Mouse (Mus musculus) left cerebral cortex, adult 8-10 months (tissue): ENCODE results near the gene Sim2. TPM values are rescaled to one million over a fixed set of nuclear protein-coding genes. Genes with fewer than 3 reads are reported as not detected.

Experiments used
- DNase-seq, 2 experiments: peaks; one replicate each; pipeline ENCODE4 v3.0.0; 2022; ENCODE audit warnings: low spot score in 2 of 2
- total RNA-seq, 4 experiments: library from RNA; stranded (reverse); gene quantifications; 2 replicates each; pipeline ENCODE4 v1.2.4; 2022

Gene Sim2
- total RNA-seq, 4 experiments from 2014 or later = 0.09 to 0.25 TPM; not detected in 2

DNA sequence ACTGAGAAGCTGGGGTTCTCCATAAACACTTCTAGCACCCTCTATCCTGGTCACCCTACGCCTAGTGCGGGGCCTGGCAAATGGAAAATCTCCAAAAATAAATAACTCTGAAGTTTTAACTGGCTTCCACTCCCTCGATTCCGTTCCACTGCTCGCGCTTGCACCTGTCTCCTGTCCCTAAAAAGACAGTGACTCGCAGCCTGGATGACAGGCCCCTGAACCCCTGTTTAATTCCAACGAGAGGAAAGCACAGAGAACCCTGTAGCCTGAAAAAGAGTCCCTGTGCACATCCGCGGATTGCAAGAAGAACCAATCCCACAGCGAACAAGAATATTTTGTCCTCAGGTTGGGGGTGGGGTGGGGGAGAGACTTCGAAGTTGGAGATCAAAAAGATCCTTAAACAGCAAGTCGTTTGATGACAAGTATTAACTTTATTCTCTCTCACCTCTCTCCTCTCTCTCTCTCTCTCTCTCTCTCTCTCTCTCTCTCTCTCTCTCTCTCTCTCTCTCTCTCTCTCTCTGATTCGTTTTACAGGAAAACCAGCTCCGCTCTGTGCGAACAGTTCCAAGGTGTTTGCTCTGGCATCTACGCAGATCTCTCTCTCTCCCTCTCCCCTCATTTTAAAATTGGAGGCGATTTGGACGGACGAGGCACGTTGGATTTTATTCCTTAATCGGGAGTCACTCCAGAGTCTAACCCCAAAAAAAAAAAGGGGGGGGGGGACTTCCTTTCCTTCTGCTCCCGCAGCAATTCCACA lies 6.2 kb upstream of the Sim2 start:
- no peak for DNase-seq

DNA sequence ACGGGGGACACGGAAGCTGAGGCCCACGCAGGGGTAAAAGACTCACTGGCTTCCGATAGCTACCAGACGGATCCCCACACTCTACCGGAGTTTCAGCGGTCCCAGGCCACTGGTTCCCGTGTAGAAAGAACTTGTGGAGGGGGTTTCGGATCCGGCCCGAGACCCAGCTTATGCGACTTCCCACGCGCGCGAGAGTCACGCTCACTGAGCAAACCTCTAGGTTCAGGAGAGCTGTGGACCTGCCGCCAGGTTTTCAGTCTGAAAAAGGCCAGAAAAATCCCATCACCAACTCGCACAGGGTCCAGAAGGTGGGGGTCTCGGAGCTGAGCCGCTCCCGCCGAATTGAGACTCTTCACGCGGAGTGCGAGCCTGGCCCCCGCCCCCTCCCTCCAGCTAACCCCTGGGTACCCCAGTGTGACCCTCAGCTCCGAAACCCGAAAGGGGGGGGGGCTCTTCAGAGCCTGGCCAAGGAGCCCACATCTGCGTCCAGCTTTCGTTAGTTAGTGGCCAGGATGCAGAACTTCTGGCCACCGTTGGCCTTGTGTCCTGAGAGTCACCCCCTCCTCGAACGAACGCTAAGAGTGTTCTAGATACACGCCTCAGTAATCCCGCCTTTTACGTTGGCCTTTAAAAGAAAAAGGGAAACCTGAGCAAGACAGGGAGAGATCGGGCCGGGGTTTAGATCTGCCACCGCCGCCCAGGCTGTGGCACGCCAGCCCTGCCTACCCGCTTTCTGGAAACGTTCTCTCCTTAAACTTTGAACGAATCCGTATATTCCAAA lies 5.5 kb upstream of the Sim2 start:
- no peak for DNase-seq

DNA sequence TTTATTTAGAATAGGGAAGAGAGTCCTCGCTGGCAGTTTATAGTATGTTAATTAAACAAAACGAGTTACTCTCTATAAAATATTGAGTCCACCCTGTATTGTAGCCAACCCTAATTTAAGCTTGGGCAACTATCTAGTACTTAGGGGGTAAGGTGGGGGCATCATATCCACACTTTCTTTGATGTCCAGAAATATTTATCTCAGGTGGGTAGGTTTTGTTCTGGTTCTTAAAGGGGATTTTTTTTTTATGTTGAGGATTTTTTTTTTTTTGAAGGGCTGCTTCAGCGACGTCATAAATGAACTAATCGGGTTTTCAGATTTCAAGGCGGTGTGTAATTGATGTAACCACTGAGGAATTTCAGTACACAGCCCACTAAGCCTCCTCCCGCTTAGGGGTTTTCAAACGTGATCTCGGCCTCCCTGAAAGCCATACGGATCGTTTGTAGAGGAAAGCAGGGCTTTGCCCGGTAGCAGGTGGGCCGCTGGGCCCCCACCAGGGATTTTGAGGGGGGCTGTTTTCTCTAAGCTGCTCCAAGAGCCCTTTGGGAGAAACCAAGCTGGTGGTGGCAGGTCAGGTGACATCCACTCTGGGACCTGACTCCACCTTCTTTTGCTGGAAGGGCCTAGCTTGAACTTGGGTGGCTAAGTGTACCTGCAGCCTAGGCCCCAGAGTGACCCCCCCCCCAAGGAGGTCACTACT lies 4.7 kb upstream of the Sim2 start:
- DNase-seq = no peak

DNA sequence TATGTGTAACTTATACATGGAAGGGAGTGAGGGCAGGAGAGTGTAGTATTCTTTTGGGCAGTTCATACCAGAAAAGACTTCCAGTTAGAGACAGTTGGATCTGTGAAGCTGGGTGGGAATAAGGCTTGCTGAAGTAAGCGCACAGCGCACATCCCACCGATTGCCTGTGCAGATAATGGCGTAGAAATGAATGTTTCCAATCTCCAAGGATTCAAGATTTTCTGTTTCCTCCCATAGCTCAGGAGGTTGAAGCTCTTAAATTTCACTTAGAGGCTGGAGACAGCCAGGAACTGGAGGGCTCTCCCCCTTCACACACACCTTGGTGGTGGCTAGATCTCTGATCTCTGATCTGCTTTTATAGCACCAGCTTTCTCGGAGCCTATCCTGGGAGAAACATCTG lies 3.1 kb upstream of the Sim2 start:
- no peak for DNase-seq

DNA sequence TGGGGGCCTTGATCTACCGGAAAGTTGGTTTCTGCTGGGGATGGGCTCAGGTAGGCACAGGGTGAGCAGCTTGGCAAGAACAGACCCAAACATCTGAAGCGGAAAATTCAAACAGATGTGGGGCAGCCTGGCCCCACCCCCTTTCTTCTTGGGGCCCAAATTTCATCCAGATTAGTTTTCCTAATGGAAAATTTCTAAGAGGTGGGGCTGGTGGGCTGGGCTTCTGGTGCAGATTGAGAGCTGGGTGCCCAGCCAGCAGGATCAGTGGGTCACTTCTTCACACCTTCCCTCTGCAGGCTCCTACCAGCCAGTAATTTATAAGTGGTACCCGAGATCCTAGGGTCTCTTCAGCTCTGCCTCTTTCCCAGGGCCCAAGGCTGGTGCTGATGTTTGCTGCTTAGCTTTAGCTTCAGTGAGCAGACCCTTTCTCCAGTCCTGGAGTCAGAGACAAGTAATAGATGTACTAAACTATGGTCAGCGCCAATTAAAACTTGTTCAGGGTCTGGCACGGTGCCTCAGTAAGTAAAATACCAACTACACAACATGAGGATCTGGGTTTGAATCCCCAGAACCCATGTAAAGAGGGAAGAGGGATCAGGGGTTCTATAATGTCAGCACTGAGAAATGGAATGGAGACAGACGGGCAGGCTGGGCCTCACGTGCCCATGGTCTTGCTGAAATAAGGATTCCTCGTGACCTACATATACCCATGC lies 2.6 kb upstream of the Sim2 start:
- DNase-seq = no peak

DNA sequence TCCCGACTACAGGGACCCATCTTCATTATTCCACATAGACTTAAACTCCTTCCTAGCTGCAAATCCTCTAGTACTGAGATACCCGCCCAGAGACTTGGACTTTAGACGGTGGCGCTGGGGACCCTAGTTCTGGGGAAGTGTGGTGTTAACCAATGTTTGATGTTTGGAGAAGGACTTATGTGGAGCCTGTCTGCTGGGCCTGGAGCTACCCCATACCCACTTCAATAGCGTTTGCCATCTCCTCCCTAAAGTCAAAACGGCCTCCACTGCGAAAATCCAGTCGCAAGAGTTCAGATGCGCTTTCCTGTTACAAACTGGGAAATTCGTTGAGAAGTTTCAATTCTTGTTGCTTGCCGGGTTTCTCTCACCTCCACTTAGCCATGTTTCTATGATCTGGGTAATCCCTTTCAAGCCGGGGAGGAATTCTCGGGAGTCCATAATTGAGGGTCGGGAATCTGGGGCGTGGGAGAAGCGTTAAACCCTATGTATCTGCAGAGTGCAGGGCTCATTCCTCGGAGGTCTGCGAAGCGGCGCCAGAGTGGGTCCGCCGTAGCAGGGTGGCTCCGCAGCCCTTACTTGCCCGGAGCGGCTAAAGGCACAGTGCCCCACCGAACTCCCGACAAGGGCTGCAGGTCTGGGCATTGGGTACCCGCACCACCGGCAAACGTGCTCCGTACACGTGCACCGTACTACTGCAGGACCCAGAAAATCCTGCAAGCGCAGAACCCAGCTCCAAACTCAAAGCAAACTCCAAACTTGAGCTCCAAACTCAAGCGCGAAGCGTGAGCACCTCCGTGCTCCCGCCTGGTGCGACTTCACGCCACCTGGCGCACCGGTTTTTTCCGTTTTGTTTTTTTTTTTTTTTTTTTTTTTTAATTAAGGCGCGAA lies 1.5 kb upstream of the Sim2 start:
- no peak for DNase-seq

DNA sequence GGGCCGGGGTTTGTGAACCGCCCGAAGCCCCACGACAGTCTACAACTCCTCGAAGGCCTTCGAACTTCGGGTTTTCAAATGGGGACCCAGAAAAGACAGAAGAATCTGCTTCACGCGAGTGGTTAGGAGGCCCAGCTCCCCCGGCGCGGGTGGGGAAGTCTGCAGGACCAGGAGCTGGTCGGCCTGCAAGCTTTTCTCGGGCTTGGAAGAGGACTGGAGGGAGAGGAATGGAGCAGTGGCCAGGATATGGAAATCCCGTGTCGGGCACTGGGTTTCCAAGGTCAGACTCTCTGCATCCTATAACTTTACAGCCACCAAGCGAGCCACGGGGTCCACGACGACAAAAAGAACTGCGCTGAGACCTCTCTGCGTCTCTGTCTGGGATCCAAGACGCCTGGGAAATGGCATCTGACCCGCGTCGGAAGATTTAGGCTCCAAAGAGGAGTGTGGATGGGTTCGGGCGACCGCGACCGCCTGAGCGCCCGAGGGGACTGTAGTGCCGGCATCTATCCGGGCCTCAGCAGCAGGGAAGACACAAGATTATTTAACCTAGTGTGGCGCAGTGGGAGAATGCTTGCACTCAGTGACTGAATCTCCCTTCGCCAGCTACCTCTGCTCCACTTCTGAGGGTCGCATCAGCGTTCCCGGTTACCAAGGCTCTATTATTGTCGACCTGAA lies 744 bp upstream of the Sim2 start:
- no peak for DNase-seq

DNA sequence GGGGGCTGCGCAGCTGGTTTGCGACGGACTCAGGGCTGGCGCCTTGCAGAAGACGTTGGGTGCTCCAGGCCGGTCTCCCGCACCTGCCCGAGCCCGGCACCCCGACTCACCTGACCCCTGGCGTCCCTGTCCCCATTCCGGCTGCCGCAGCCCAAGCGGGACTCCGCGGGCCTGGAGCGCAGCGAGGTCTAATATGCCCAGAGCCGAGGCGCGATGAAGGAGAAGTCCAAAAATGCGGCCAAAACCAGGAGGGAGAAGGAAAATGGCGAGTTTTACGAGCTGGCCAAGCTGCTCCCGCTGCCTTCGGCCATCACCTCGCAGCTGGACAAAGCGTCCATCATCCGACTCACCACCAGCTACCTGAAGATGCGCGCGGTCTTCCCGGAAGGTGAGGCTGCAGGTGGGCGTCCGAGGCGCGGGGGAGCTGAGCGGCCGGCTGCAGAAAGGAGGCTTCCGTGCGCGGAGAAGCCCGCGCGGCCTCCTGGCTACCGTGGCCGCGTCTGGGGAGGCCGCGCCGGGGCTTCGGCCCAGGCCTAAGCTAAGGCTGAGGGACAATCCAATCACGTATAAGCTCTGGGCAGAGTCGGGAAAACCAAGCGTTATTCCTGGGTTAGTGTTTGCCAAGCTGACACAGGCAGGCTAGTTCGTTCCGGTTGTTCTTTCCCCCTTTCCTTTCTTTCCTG lies 1.0 kb downstream of the Sim2 start:
- no peak for DNase-seq

DNA sequence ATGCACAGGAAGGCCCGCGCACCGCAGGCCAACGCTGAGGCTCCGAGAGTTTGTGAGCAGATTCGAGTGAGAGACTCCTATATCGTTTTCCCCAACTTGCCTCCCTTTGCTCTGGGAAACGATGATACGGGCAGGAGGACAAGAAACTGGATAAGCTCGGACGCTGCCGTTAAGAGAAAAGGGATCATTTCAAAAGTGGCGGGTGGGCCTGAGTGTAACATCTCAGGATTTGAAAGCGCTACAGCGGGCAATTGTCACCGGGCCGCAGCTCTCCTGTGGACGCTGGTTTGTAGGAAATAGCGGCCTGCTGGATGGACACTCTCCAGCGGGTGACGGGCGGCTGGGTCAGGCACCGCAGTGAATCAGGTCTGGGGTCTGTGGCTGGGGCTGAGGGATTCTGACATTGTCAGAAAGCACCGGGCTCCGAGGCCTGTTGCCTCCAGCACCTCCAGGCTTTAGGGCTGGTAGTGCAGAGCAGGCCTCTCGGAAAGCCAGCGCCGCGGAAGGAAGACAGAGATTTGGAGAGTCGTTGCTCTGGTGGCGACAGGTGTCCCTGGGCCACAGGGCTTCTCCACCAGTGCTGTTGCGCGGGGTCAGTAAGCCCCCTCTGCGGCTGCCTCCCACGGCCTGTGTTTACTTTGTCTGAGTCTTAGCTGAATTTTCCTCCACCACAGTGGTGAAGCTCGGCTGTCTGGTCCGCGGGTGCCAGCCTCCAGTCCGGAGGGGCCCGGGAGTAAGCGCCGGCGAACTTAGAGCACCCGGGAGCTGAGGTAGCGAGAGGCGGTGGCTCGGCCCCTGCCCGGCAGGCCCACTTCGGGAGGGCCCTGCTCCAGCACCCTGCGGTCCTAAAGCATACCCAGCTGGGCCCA lies 2.2 kb downstream of the Sim2 start:
- no peak for DNase-seq

DNA sequence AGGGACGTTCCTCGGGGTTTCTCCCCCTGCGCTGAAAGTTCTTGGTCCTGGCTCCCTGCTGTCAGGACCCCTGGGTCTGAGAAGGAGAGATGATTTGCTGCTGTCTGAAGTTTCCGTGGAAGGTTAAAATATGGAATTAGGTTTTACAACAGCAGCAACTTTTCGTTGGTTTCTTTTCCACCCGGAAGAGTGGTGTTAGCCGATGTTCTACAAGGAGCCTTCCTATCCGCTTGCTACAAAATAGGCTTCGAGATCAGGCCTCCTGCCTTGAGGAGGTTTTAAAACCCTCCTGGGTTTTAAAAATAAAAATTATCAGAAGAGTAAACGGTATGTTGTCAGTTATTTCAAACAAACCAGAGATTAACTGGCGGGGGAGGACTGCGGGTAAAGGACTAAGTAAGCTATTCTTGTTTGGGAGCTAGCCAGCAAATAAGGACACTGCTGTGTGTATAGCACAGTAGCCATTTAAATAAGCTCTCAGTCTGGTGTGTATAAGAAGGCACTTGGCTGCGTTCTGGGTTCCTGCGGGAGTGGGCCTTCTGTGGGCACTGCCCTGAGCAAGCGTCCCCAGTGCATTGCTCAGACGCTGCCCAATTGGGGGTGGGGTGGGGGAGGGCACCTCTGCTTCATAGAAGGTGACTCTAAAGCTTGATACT lies 3.0 kb downstream of the Sim2 start:
- no peak for DNase-seq

DNA sequence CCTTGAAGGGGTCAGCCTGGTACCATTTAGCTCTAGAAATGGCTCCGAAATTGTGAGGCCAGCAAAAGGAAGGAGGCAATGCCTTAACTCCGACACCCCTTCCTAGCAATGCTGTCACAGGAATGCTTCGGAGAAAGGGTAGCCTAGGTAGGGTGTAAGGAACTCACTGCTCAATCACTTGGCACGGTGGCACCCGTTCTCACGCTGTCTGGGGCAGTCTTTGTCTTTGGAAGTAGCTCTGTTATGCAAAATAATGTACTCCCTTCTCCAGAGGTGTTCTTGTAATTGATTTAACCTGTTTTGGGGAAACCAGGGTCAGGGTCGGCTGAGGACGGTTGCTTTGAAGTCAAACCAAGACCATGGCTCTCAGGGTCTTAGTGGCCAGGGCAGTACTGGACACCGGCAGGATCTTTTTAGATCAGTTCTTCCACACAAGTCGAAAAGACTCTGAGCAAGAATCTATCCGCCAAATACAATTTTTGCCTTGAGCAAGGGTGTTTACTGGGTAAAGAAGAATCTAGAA lies 3.6 kb downstream of the Sim2 start:
- DNase-seq = no peak

DNA sequence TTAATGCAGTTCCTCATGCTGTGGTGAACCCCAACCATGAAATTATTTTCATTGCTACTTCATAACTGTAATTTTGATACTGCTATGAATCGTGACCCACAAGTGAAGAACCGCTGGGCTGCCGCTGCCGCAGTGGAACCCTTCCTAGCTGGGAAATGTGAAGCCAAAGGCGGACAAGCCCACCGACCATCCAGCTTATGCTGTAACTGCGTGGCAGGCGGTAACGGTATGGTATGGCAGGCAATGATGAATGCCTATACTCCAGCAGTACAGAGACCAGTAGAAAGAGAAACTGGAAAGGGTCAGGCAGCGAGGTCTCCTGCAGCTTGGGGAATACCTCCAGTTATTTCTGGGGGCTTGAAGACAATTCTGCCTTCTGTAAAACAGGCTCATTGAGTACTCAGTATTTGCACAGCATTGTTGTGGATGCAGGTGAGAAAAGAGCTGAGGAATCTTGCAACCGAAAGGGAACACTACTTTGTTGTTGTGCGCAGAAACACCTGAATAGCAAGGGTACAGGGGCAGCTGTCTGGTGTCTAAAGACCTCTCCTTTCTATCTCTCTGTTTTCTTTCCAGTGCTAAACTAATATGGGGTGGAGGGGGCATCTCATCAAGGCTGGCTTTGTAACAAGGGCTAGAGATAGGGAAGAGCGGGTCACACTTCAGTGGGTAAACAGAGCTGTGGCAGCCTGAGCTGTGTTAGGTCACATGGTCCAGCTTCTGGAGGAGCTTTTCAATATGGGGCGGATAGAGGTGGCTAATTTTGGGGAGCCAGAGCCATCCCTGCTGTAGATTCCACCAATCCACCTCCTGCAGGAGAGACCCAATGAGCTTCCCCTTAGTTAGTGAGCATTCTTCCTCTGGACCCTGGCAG lies 4.3 kb downstream of the Sim2 start:
- DNase-seq = no peak

DNA sequence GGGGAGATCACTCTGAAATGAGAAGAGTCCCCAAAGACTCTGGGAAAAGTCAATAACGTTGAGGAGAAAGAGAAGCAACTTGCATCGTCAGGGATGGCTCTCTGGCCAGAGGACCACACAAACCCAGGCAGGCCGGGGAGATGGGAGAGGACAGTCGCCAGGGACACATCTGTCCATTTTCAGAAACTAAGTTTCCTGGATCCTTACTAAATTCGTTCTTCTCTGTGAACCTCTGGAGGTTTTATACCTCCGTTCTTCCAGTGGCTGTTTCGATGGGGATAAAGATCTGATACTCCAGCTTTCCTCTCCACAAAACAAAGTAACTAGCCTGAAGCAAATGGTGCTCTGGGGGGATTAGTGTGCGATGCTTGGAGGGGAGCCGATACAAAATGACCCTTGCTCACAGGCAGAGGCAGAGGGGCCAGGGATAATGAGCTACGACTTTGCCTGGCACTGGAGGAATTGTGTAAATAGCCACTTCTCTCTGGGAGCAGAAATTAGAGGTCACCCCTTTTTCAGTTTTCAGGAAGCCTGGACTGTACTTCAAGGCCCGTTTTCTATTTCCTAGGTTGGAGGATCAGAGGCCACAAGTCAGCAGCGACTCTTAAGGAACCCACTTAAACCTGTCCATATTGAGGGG lies 7.9 kb downstream of the Sim2 start:
- no peak for DNase-seq

DNA sequence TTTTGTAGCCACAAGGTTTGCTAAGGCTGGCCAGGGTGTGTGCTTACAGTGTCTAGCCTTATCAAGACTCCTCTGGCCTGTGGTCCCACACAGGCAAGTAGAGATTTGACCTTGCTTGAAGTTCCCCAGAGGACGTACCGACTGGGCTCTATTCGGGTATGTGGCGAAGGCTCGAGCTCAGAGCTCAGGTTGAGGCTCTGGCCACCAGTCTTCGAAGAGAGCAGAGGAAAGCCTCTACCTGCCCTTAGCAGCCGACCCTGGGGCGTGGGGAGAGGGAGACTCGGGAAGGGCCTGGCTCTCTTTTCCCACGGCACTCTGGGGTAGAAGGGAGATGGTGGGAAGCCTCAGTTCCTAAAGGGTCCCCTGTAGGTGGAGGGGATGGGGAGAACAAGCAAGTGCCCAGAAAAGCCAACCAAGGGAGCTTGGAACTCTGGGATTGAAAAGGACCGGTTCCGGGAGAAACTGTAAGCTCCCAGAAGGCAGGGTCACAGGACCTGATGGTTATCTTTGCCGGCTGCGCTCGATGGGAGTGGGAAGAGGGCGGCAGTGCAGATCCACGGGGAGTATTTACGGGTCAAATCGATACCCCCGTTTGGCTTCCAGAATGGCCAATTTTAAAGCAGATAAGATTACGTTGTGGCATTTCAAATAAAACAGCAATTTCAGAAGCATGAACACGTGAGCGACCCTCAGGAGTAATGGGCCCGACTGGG lies 8.6 kb downstream of the Sim2 start:
- no peak for DNase-seq

DNA sequence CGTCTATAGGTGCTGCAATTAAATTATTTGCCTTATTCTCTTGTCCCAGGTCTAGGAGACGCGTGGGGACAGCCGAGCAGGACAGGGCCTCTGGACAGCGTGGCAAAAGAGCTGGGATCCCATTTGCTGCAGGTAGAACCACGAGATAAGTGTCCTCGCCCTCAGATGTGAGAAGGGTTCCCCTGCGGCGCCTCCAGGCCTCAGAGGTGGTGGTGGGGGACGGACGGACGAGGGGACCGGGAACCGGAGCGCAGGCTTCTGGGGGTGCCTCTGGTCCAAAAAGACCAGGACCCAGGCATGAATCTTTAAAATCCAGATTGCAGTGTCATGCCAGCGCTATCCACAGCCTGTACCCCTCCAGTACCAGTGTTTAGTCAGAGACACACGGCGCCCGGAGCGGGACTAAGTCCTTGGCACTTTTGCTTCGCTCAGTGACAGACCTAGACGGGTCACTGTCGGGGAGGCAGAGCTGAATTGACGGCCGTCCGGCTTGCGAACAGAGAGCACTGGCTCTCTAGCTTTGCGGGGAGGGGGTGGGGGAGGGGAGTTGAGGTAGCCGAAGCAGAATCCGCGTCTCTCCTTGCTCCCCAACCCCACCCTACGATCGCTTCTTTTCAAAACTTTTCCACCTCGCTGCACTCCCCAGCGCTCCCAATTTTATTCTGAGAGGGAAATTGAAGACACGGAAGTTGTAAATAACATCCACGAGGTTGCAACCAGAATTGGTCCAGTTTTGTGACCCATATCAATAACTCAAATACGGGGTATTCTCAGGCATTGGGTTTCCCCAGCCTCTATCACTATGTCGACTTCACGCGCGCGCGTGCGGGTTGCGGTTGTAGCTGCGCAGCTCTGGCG lies 9.7 kb downstream of the Sim2 start:
- DNase-seq = no peak
